Mouse (Mus musculus): Measurements from ENCODE around the gene Sf3b1. TPM values are rescaled to one million over a fixed set of nuclear protein-coding genes. Genes with fewer than 3 reads are reported as not detected.

Gene Sf3b1
- total and polyA plus RNA-seq, 3 experiments = 111 to 167 (median 118) TPM

- TF ChIP-seq MEF2A (IDR thresholded peaks at IDR 0.05; ENCODE audit: extremely low read depth, insufficient replicate concordance, low read depth, low read length, poor library complexity, severe bottlenecking) = peak; percentile 20; the same call in 1 of the 2 replicates
- TF ChIP-seq NELFE (IDR thresholded peaks at IDR 0.05; ENCODE audit: low read depth, low read length) = peak; percentile 99
- TF ChIP-seq SMC3 (IDR thresholded peaks at IDR 0.05; ENCODE audit: low read depth, low read length) = 0 out of 2 replicates have a peak, but pooled peaks have one; percentile 1
- no peak for TF ChIP-seq RAD21 (IDR thresholded peaks at IDR 0.05; ENCODE audit: low read depth, low read length)
Observed at GRCm38 (mm10) chr1:55027253-55027801, at the start of gene Sf3b1 (continued).

GRCm38 (mm10) chr1:55076395-55076743 lies 49.1 kb upstream of the Sf3b1 start:
- Histone ChIP-seq H3K27me3 (ENCODE audit: control insufficient read depth in 1 of 2, insufficient read depth in 2 of 2, low read length in 2 of 2) (no peaks in the 10 kb centered on the region), H3K9me3 (replicated peaks; ENCODE audit: insufficient read depth, low read length) (no peaks in the 10 kb centered on the region), H3K27ac (ENCODE audit: control insufficient read depth, low read depth, low read length) (peak overlapping the region; percentile 63), H3K79me2 (ENCODE audit: control insufficient read depth, insufficient read depth, low read length, poor library complexity) (peaks cover 4% of the 10 kb centered on the region; the same call in 1 of the 2 replicates), H3K36me3 (ENCODE audit: control insufficient read depth in 1 of 2, insufficient read depth in 2 of 2, low read length in 2 of 2) (peaks cover 13 to 50% of the 10 kb centered on the region in 2 experiments), H3K9ac (ENCODE audit: control insufficient read depth, low read depth, low read length, poor library complexity, severe bottlenecking) (no peak overlapping the region), H3K4me3 (ENCODE audit: control insufficient read depth in 1 of 2, insufficient read depth in 1 of 2, low read depth in 2 of 2, low read length in 2 of 2) (no peak overlapping the region), H3K4me1 (ENCODE audit: control insufficient read depth in 1 of 2, insufficient read depth in 2 of 2, low read length in 2 of 2) (peaks cover 7 to 19% of the 10 kb centered on the region in 2 experiments)
- no peak for DNase-seq (ENCODE audit: low read depth, low spot score)
- TF ChIP-seq TAL1 (IDR thresholded peaks at IDR 0.05; ENCODE audit: low read length) = no peak
- TF ChIP-seq POLR2AphosphoS5 (IDR thresholded peaks at IDR 0.05; ENCODE audit: borderline replicate concordance, low read depth, low read length) = no peak
- no peak for TF ChIP-seq EP300 (IDR thresholded peaks at IDR 0.05; ENCODE audit: low read depth in 1 of 2, low read length in 2 of 2)
- TF ChIP-seq KAT2A (conservative IDR thresholded peaks at IDR 0.05; ENCODE audit: low read depth, low read length) = no peak
- TF ChIP-seq RAD21 (IDR thresholded peaks at IDR 0.05; ENCODE audit: low read depth, low read length) = no peak
- no peak for TF ChIP-seq UBTF (IDR thresholded peaks at IDR 0.05; ENCODE audit: borderline replicate concordance, insufficient read depth, low read depth, low read length)
- TF ChIP-seq POLR2A (IDR thresholded peaks at IDR 0.05; ENCODE audit: control insufficient read depth in 1 of 2, insufficient read depth in 1 of 2, low read depth in 1 of 2, low read length in 2 of 2, poor library complexity in 1 of 2) = no peak
- no peak for TF ChIP-seq ELF1 (IDR thresholded peaks at IDR 0.05; ENCODE audit: low read depth, low read length)
- TF ChIP-seq MAZ (IDR thresholded peaks at IDR 0.05; ENCODE audit: low read depth, low read length) = no peak
- TF ChIP-seq TCF12 (IDR thresholded peaks at IDR 0.05; ENCODE audit: low read depth, low read length) = no peak
- no peak for TF ChIP-seq TBP (IDR thresholded peaks at IDR 0.05; ENCODE audit: low read depth, low read length)

GRCm38 (mm10) chr1:55075652-55076394 lies 48.5 kb upstream of the Sf3b1 start:
- H3K36me3 ChIP-seq (ENCODE audit: control insufficient read depth in 1 of 2, insufficient read depth in 2 of 2, low read length in 2 of 2) = peaks cover 11 to 45% of the 10 kb centered on the region in 2 experiments
- DNase-seq (ENCODE audit: low read depth, low spot score) = peak; percentile 91
- H3K9me3 ChIP-seq (replicated peaks; ENCODE audit: insufficient read depth, low read length) = no peaks in the 10 kb centered on the region
- H3K27me3 ChIP-seq (ENCODE audit: control insufficient read depth in 1 of 2, insufficient read depth in 2 of 2, low read length in 2 of 2) = no peaks in the 10 kb centered on the region
- H3K4me3 ChIP-seq (ENCODE audit: control insufficient read depth in 1 of 2, insufficient read depth in 1 of 2, low read depth in 2 of 2, low read length in 2 of 2) = no peak overlapping the region
- H3K9ac ChIP-seq (ENCODE audit: control insufficient read depth, low read depth, low read length, poor library complexity, severe bottlenecking) = 0 out of 2 replicates have a peak overlapping the region, but pooled peaks have one; percentile 20
- peaks cover 2% of the 10 kb centered on the region; the same call in 1 of the 2 replicates for H3K79me2 ChIP-seq (ENCODE audit: control insufficient read depth, insufficient read depth, low read length, poor library complexity)
- H3K4me1 ChIP-seq (ENCODE audit: control insufficient read depth in 1 of 2, insufficient read depth in 2 of 2, low read length in 2 of 2) = peaks cover 7 to 17% of the 10 kb centered on the region in 2 experiments
- H3K27ac ChIP-seq (ENCODE audit: control insufficient read depth, low read depth, low read length) = peak overlapping the region; percentile 88
- no peak for TF ChIP-seq GABPA (IDR thresholded peaks at IDR 0.05; ENCODE audit: low read depth, low read length)
- peak; percentile 89 for TF ChIP-seq SIN3A (IDR thresholded peaks at IDR 0.05; ENCODE audit: low read length)
- no peak for TF ChIP-seq UBTF (IDR thresholded peaks at IDR 0.05; ENCODE audit: borderline replicate concordance, insufficient read depth, low read depth, low read length)
- peak; percentile 84; the same call in 1 of the 2 replicates for TF ChIP-seq ZKSCAN1 (IDR thresholded peaks at IDR 0.05; ENCODE audit: low read depth, low read length)
- TF ChIP-seq E2F4 (IDR thresholded peaks at IDR 0.05; ENCODE audit: borderline replicate concordance, low read depth, low read length) = no peak
- peak; percentile 97 for TF ChIP-seq RCOR1 (IDR thresholded peaks at IDR 0.05; ENCODE audit: low read depth, low read length)
- no peak for TF ChIP-seq NRF1 (IDR thresholded peaks at IDR 0.05; ENCODE audit: insufficient read depth, low read depth, low read length, poor library complexity, severe bottlenecking)
- TF ChIP-seq USF1 (IDR thresholded peaks at IDR 0.05; ENCODE audit: low read depth, low read length) = no peak
- peak; percentile 72; the same call in 1 of the 2 replicates for TF ChIP-seq POLR2AphosphoS2 (IDR thresholded peaks at IDR 0.05; ENCODE audit: low read length)
- TF ChIP-seq BHLHE40 (IDR thresholded peaks at IDR 0.05; ENCODE audit: borderline replicate concordance, low read depth, low read length) = peak; percentile 67
- no peak for TF ChIP-seq NELFE (IDR thresholded peaks at IDR 0.05; ENCODE audit: low read depth, low read length)
- peak; percentile 62; the same call in 1 of the 2 replicates for TF ChIP-seq ZMIZ1 (IDR thresholded peaks at IDR 0.05; ENCODE audit: low read depth, low read length)
- peak in 1 of 2 experiments; percentile 30; a peak in 1 of 4 replicates for TF ChIP-seq POLR2A (IDR thresholded peaks at IDR 0.05; ENCODE audit: control insufficient read depth in 1 of 2, insufficient read depth in 1 of 2, low read depth in 1 of 2, low read length in 2 of 2, poor library complexity in 1 of 2)
- TF ChIP-seq SMC3 (IDR thresholded peaks at IDR 0.05; ENCODE audit: low read depth, low read length) = no peak
- no peak for TF ChIP-seq MAZ (IDR thresholded peaks at IDR 0.05; ENCODE audit: low read depth, low read length)
- TF ChIP-seq ZC3H11A (IDR thresholded peaks at IDR 0.05; ENCODE audit: low read depth, low read length) = no peak

Data from MEL (cell line).